Mouse (Mus musculus): ENCODE data around the gene Cx3cr1. TPM values are rescaled to one million over a fixed set of nuclear protein-coding genes. Genes with fewer than 3 reads are reported as not detected.

Gene Cx3cr1
- polyA plus RNA-seq (2014; fragmentation: Nextera tagmentation; extraction: Ambion mirVana), result 5.7 and 7.0 TPM in 2 replicates

- no peak within 1 kb of the TSS for H3K27ac ChIP-seq (ENCODE audit: low read depth, low read length)
- no peak for ATAC-seq (replicated peaks; ENCODE audit: low FRiP score)
Observed at GRCm38 (mm10) chr9:120069779-120070178, at the start of gene Cx3cr1. Gene Cx3cr1 (minus strand): TSS chr9:120069879.

GRCm38 (mm10) chr9:120118212-120118611 lies 48.5 kb upstream of the Cx3cr1 start:
- no peaks in the 10 kb centered on the region for H3K27me3 ChIP-seq (replicated peaks; ENCODE audit: control insufficient read depth, insufficient read depth, low read length)
- no peaks in the 10 kb centered on the region for H3K9me3 ChIP-seq (ENCODE audit: control insufficient read depth, low read length)
- peak overlapping the region; percentile 72; the same call in 1 of the 2 replicates for H3K9ac ChIP-seq (ENCODE audit: low read depth, low read length)
- DNase-seq (ENCODE audit: low spot score) (no peak), ATAC-seq (replicated peaks; ENCODE audit: low FRiP score) (no peak)
- H3K4me2 ChIP-seq, result peak overlapping the region; percentile 82
- peak overlapping the region; percentile 99 for H3K27ac ChIP-seq (ENCODE audit: low read depth, low read length)
- H3K36me3 ChIP-seq (ENCODE audit: control insufficient read depth, insufficient read depth, low read length), result peaks cover 48% of the 10 kb centered on the region
- peak overlapping the region; percentile 58; the same call in 1 of the 2 replicates for H3K4me3 ChIP-seq (ENCODE audit: low read depth, low read length)
- 74% methylated on average over 4 of the region's 4 CpGs for WGBS
- peaks cover 39% of the 10 kb centered on the region for H3K4me1 ChIP-seq (replicated peaks; ENCODE audit: control insufficient read depth, insufficient read depth, low read length)

More at GRCm38 (mm10) chr9:120069779-120070178, at the start of gene Cx3cr1:
- H3K36me3 ChIP-seq (ENCODE audit: control insufficient read depth, insufficient read depth, low read length), result no peaks in the 10 kb centered on the region
- WGBS, result 79% methylated on average over 11 of the region's 11 CpGs
- H3K4me3 ChIP-seq (ENCODE audit: low read depth, low read length), result no peak within 1 kb of the TSS
- H3K4me1 ChIP-seq (replicated peaks; ENCODE audit: control insufficient read depth, insufficient read depth, low read length), result no peaks in the 10 kb centered on the region
- H3K27me3 ChIP-seq (replicated peaks; ENCODE audit: control insufficient read depth, insufficient read depth, low read length), result no peaks in the 10 kb centered on the region
- H3K9me3 ChIP-seq (ENCODE audit: control insufficient read depth, low read length), result no peaks in the 10 kb centered on the region
- no peak within 1 kb of the TSS for H3K4me2 ChIP-seq
- no peak for DNase-seq (ENCODE audit: low spot score)
- no peak within 1 kb of the TSS for H3K9ac ChIP-seq (ENCODE audit: low read depth, low read length)

GRCm38 (mm10) chr9:120116184-120116624 lies 46.5 kb upstream of the Cx3cr1 start:
- peak overlapping the region; percentile 83 for H3K9ac ChIP-seq (ENCODE audit: low read depth, low read length)
- peaks cover 46% of the 10 kb centered on the region for H3K4me1 ChIP-seq (replicated peaks; ENCODE audit: control insufficient read depth, insufficient read depth, low read length)
- H3K27ac ChIP-seq (ENCODE audit: low read depth, low read length), result peak overlapping the region; percentile 99
- H3K4me2 ChIP-seq, result peak overlapping the region; percentile 82
- peaks cover 39% of the 10 kb centered on the region for H3K36me3 ChIP-seq (ENCODE audit: control insufficient read depth, insufficient read depth, low read length)
- no peak for DNase-seq (ENCODE audit: low spot score)
- H3K9me3 ChIP-seq (ENCODE audit: control insufficient read depth, low read length), result no peaks in the 10 kb centered on the region
- no peaks in the 10 kb centered on the region for H3K27me3 ChIP-seq (replicated peaks; ENCODE audit: control insufficient read depth, insufficient read depth, low read length)
- 47% methylated on average over 8 of the region's 8 CpGs for WGBS
- ATAC-seq (replicated peaks; ENCODE audit: low FRiP score), result peak; percentile 73
- H3K4me3 ChIP-seq (ENCODE audit: low read depth, low read length), result peak overlapping the region; percentile 58

GRCm38 (mm10) chr9:120115580-120115979 lies 45.9 kb upstream of the Cx3cr1 start:
- Histone ChIP-seq H3K36me3 (ENCODE audit: control insufficient read depth, insufficient read depth, low read length) (peaks cover 33% of the 10 kb centered on the region), H3K4me1 (replicated peaks; ENCODE audit: control insufficient read depth, insufficient read depth, low read length) (peaks cover 48% of the 10 kb centered on the region), H3K9ac (ENCODE audit: low read depth, low read length) (peak overlapping the region; percentile 83), H3K4me2 (peak overlapping the region; percentile 82), H3K4me3 (ENCODE audit: low read depth, low read length) (peak overlapping the region; percentile 58), H3K27ac (ENCODE audit: low read depth, low read length) (peak overlapping the region; percentile 99), H3K9me3 (ENCODE audit: control insufficient read depth, low read length) (no peaks in the 10 kb centered on the region), H3K27me3 (replicated peaks; ENCODE audit: control insufficient read depth, insufficient read depth, low read length) (no peaks in the 10 kb centered on the region)
- DNase-seq (ENCODE audit: low spot score) (peak; percentile 74), ATAC-seq (replicated peaks; ENCODE audit: low FRiP score) (peak; percentile 86)
- 38% methylated on average over 5 of the region's 5 CpGs for WGBS

GRCm38 (mm10) chr9:120114789-120115151 lies 45.1 kb upstream of the Cx3cr1 start:
- Histone ChIP-seq H3K4me2 (peak overlapping the region; percentile 82), H3K4me1 (replicated peaks; ENCODE audit: control insufficient read depth, insufficient read depth, low read length) (peaks cover 48% of the 10 kb centered on the region), H3K36me3 (ENCODE audit: control insufficient read depth, insufficient read depth, low read length) (peaks cover 25% of the 10 kb centered on the region), H3K9ac (ENCODE audit: low read depth, low read length) (peak overlapping the region; percentile 83), H3K27ac (ENCODE audit: low read depth, low read length) (peak overlapping the region; percentile 99), H3K4me3 (ENCODE audit: low read depth, low read length) (peak overlapping the region; percentile 58), H3K27me3 (replicated peaks; ENCODE audit: control insufficient read depth, insufficient read depth, low read length) (no peaks in the 10 kb centered on the region), H3K9me3 (ENCODE audit: control insufficient read depth, low read length) (no peaks in the 10 kb centered on the region)
- ATAC-seq (replicated peaks; ENCODE audit: low FRiP score) (peak; percentile 37), DNase-seq (ENCODE audit: low spot score) (no peak)
- WGBS, result 62% methylated on average over 2 of the region's 2 CpGs

- peak overlapping the region; percentile 58 for H3K4me3 ChIP-seq (ENCODE audit: low read depth, low read length)
- whole genome bisulfite sequencing, result 85% methylated on average over 17 of the region's 17 CpGs
- H3K9ac ChIP-seq (ENCODE audit: low read depth, low read length), result peak overlapping the region; percentile 83
Observed at GRCm38 (mm10) chr9:120114051-120114788, 44.5 kb upstream of the Cx3cr1 start.

DNA sequence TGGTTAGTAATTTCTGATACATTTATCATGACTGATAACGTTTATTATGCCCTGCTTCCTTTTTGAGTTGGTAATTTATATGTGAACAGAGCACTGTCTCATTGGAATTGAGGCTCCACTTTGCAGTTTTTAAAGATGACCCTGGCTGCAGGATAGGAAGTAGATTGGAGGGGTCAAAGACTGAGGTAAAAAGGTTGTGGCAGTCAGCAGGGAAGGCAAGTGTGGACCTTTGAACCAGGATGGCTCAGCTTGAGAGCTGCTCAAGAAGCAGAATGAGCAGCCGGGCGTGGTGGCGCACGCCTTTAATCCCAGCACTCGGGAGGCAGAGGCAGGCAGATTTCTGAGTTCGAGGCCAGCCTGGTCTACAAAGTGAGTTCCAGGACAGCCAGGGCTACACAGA lies 43.8 kb upstream of the Cx3cr1 start:
- Histone ChIP-seq H3K27ac (ENCODE audit: low read depth, low read length) (peak overlapping the region; percentile 99), H3K36me3 (ENCODE audit: control insufficient read depth, insufficient read depth, low read length) (peaks cover 15% of the 10 kb centered on the region), H3K4me3 (ENCODE audit: low read depth, low read length) (peak overlapping the region; percentile 3), H3K4me2 (peak overlapping the region; percentile 60), H3K9ac (ENCODE audit: low read depth, low read length) (peak overlapping the region; percentile 64), H3K4me1 (replicated peaks; ENCODE audit: control insufficient read depth, insufficient read depth, low read length) (peaks cover 39% of the 10 kb centered on the region), H3K9me3 (ENCODE audit: control insufficient read depth, low read length) (no peaks in the 10 kb centered on the region), H3K27me3 (replicated peaks; ENCODE audit: control insufficient read depth, insufficient read depth, low read length) (no peaks in the 10 kb centered on the region)
- DNase-seq (ENCODE audit: low spot score) (no peak), ATAC-seq (replicated peaks; ENCODE audit: low FRiP score) (no peak)
- WGBS, result 81% methylated on average over 6 of the region's 7 CpGs

More at GRCm38 (mm10) chr9:120114051-120114788, 44.5 kb upstream of the Cx3cr1 start:
- ATAC-seq (replicated peaks; ENCODE audit: low FRiP score), result no peak
- DNase-seq (ENCODE audit: low spot score), result no peak
- H3K4me2 ChIP-seq, result peak overlapping the region; percentile 82
- peak overlapping the region; percentile 99 for H3K27ac ChIP-seq (ENCODE audit: low read depth, low read length)
- H3K9me3 ChIP-seq (ENCODE audit: control insufficient read depth, low read length), result no peaks in the 10 kb centered on the region
- H3K36me3 ChIP-seq (ENCODE audit: control insufficient read depth, insufficient read depth, low read length), result peaks cover 19% of the 10 kb centered on the region
- H3K27me3 ChIP-seq (replicated peaks; ENCODE audit: control insufficient read depth, insufficient read depth, low read length), result no peaks in the 10 kb centered on the region
- peaks cover 44% of the 10 kb centered on the region for H3K4me1 ChIP-seq (replicated peaks; ENCODE audit: control insufficient read depth, insufficient read depth, low read length)

DNA sequence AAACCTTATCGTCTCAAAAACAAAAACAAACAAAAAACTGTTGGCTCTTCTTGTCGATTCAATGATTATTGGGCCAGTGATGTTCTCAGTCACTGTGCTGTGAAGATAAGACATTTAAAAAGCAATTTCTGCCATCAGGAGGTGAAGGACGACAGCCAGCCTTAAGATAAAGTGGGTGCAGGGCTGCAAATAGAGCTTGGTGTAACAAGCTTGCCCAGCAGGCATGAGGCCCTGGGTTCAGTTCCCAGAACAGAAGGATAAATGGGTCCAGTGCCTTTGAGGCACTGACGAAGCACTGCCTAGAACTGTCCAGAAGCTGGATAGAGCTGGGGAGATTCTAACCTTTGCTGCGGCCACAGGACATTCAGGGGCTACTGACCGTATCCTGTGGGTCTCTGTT lies 42.8 kb upstream of the Cx3cr1 start:
- Histone ChIP-seq H3K4me3 (ENCODE audit: low read depth, low read length) (peak overlapping the region; percentile 3), H3K27me3 (replicated peaks; ENCODE audit: control insufficient read depth, insufficient read depth, low read length) (no peaks in the 10 kb centered on the region), H3K27ac (ENCODE audit: low read depth, low read length) (peak overlapping the region; percentile 99), H3K36me3 (ENCODE audit: control insufficient read depth, insufficient read depth, low read length) (peaks cover 6% of the 10 kb centered on the region; the same call in 1 of the 2 replicates), H3K4me1 (replicated peaks; ENCODE audit: control insufficient read depth, insufficient read depth, low read length) (peaks cover 33% of the 10 kb centered on the region), H3K4me2 (peak overlapping the region; percentile 60), H3K9me3 (ENCODE audit: control insufficient read depth, low read length) (no peaks in the 10 kb centered on the region), H3K9ac (ENCODE audit: low read depth, low read length) (peak overlapping the region; percentile 64)
- 45% methylated on average over 6 of the region's 6 CpGs for WGBS
- ATAC-seq (replicated peaks; ENCODE audit: low FRiP score) (peak; percentile 38), DNase-seq (ENCODE audit: low spot score) (no peak)
